Comparison of ENCODE assay signal across 12 mouse cellular contexts in genomic region chr10:7289773-7290411, GRCm38 (mm10).
DNase-seq lines count a peak whose midpoint lies in the region; ATAC-seq and TF ChIP-seq lines count a peak whose summit lies in the region.
"Had no signal": no experiment of that assay in that cellular context is flagged by ENCODE, and none has a peak within 500 bp of the region (broad histone marks: within the 10 kb centered on the region; RNA-seq: fewer than 3 reads in every experiment).

No protein-coding gene starts in this region.

- no peak for DNase-seq in heart, postnatal 4 days
- DNase-seq in 3T3-L1 (ENCODE audit: low read depth, low spot score) = peak; percentile 39
- DNase-seq in kidney, adult 11 months = peak; percentile 32
- DNase-seq in left cerebral cortex, postnatal 36 days (ENCODE audit: low spot score in 2 of 2) = no peak
- no peak for DNase-seq in left cerebral cortex, adult 2 months (ENCODE audit: extremely low spot score in 1 of 2, low spot score in 2 of 2)
- no peak for DNase-seq in cerebellum, postnatal 4 days (ENCODE audit: low spot score in 2 of 2)
- DNase-seq: cerebellum, adult 2 months; thymus, adult 2 months had no signal

- H3K9ac ChIP-seq in heart, embryonic 11.5 days (ENCODE audit: low read depth, low read length) = no peak overlapping the region
- no peak overlapping the region for H3K9ac ChIP-seq in limb, embryonic 15.5 days

- no peaks in the 10 kb centered on the region for H3K27me3 ChIP-seq in heart, embryonic 11.5 days (ENCODE audit: control insufficient read depth, insufficient read depth, low read length)
- no peaks in the 10 kb centered on the region for H3K27me3 ChIP-seq in limb, embryonic 15.5 days

- TF ChIP-seq CTCF in left cerebral cortex, adult 2 months (IDR thresholded peaks at IDR 0.05) = no peak

- 0 out of 2 replicates have a peak, but pooled peaks cover 2% of the 10 kb centered on the region for H3K4me1 ChIP-seq in heart, embryonic 11.5 days (ENCODE audit: control insufficient read depth, insufficient read depth, low read length)
- peaks cover 6% of the 10 kb centered on the region; the same call in 1 of the 2 replicates for H3K4me1 ChIP-seq in limb, embryonic 15.5 days

- peak overlapping the region; percentile 29; the same call in 1 of the 2 replicates for H3K27ac ChIP-seq in heart, embryonic 11.5 days (ENCODE audit: low read depth, low read length)
- H3K27ac ChIP-seq in limb, embryonic 15.5 days = peak overlapping the region; percentile 72
- H3K27ac ChIP-seq in left cerebral cortex, adult 2 months = no peak overlapping the region
- H3K27ac ChIP-seq: heart, embryonic 10.5 days had no signal

- intact Hi-C loops in left cerebral cortex, postnatal 36 days (cut with DNase I) = no loop called here
- intact Hi-C loops in left cerebral cortex, adult 2 months (cut with DNase I) = no loop called here

- ATAC-seq in heart, embryonic 11.5 days (replicated peaks; ENCODE audit: insufficient number of reproducible peaks, low FRiP score, low TSS enrichment) = no peak
- peak; percentile 52; the same call in 1 of the 2 replicates for ATAC-seq in limb, embryonic 15.5 days (ENCODE audit: insufficient number of reproducible peaks, low FRiP score, low TSS enrichment, low read depth)
- ATAC-seq: activated CD4-positive, CD25-positive, alpha-beta regulatory T cell, adult 4 months had no signal

- no peak overlapping the region for H3K4me3 ChIP-seq in heart, embryonic 11.5 days (ENCODE audit: low read depth, low read length)
- H3K4me3 ChIP-seq in limb, embryonic 15.5 days = no peak overlapping the region
- no peak overlapping the region for H3K4me3 ChIP-seq in left cerebral cortex, adult 2 months
- H3K4me3 ChIP-seq: heart, embryonic 10.5 days had no signal

- H3K36me3 ChIP-seq in heart, embryonic 11.5 days (ENCODE audit: control insufficient read depth, insufficient read depth, low read length) = no peaks in the 10 kb centered on the region
- H3K36me3 ChIP-seq in limb, embryonic 15.5 days = no peaks in the 10 kb centered on the region
- H3K36me3 ChIP-seq: heart, embryonic 10.5 days had no signal

- H3K9me3 ChIP-seq in heart, embryonic 11.5 days (replicated peaks; ENCODE audit: control insufficient read depth, low read length) = no peaks in the 10 kb centered on the region
- H3K9me3 ChIP-seq in limb, embryonic 15.5 days = no peaks in the 10 kb centered on the region
- H3K9me3 ChIP-seq: heart, embryonic 10.5 days had no signal

- no peak overlapping the region for H3K4me2 ChIP-seq in heart, embryonic 11.5 days
- H3K4me2 ChIP-seq in limb, embryonic 15.5 days = no peak overlapping the region

- WGBS in heart, embryonic 11.5 days (ENCODE audit: insufficient replicate concordance) = 54% methylated on average over 10 of the region's 10 CpGs
- WGBS in limb, embryonic 15.5 days = 42% methylated on average over 10 of the region's 10 CpGs

Comparison
In these comparisons a context has a peak if more than half of its experiments do, and no peak if none do; other contexts are left out.
1. DNase-seq: peak in 3T3-L1 (single experiment) and kidney, adult 11 months (single experiment); none in heart, postnatal 4 days (single experiment), left cerebral cortex, postnatal 36 days (0 of 2), left cerebral cortex, adult 2 months (0 of 2) and cerebellum, postnatal 4 days (0 of 2).